ENCODE assay signal across 7 mouse cellular contexts in the genomic region with DNA sequence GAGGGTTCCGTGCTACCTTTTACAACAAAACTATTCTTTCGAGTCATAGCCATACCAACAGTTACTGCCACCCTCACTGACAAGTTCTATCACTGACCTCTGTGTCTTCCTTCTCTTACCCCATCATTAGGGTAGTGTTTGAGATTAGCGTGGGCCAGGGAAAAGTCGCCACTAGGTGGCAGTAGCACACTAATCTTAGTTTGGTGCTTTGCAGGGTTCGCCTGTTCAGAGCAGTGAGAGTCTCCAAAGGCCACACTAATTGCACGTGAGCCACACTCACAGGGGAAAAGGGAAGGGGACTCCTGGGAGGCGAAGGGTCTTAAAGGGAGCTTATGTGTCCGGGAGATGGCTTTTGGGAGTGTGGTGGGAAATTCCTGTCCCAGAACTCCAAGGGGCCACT. TPM values are rescaled to one million over a fixed set of nuclear protein-coding genes. Genes with fewer than 3 reads are reported as not detected.
A peak's percentile ranks its signal among the peaks of the same experiment; 100 is the strongest.
DNase-seq lines count a peak whose midpoint lies in the region; ATAC-seq and TF ChIP-seq lines count a peak whose summit lies in the region.

No protein-coding gene starts in this region.

- no peak for TF ChIP-seq POLR2A in spleen, adult 2 months (IDR thresholded peaks at IDR 0.05; ENCODE audit: low read depth, low read length)

- no peak overlapping the region for H3K4me3 ChIP-seq in intestine, postnatal 0 days (ENCODE audit: low read depth, low read length)
- H3K4me3 ChIP-seq in midbrain, embryonic 15.5 days: no peak overlapping the region
- no peak overlapping the region for H3K4me3 ChIP-seq in spleen, adult 2 months (ENCODE audit: extremely low read depth, insufficient read depth, insufficient read length)

- peak; percentile 51 for DNase-seq in adipocyte (ENCODE audit: low spot score)
- DNase-seq in cerebellum, postnatal 25 days: peak; percentile 89 to 93
- DNase-seq in gastrocnemius, adult 18-20 months (ENCODE audit: low spot score): peak; percentile 52
- peak; percentile 80 to 85 for DNase-seq in left cerebral cortex, postnatal 36 days (ENCODE audit: low spot score in 2 of 2)
- DNase-seq in spleen, adult 2 months (ENCODE audit: low read depth in 1 of 2, low spot score in 2 of 2): peak; percentile 45 to 70

- no peaks in the 10 kb centered on the region for H3K36me3 ChIP-seq in intestine, postnatal 0 days (ENCODE audit: control insufficient read depth, insufficient read depth)
- no peaks in the 10 kb centered on the region for H3K36me3 ChIP-seq in midbrain, embryonic 15.5 days (replicated peaks)
- H3K36me3 ChIP-seq in spleen, adult 2 months (ENCODE audit: control insufficient read depth, insufficient read depth, low read length): no peaks in the 10 kb centered on the region

- peak; percentile 92 for TF ChIP-seq CTCF in intestine, postnatal 0 days (IDR thresholded peaks at IDR 0.05; ENCODE audit: low read depth)
- TF ChIP-seq CTCF in spleen, adult 2 months (IDR thresholded peaks at IDR 0.05; ENCODE audit: extremely low read depth, insufficient read depth, insufficient read length, insufficient replicate concordance): peak; percentile 64; the same call in 1 of the 2 replicates

- H3K4me1 ChIP-seq in intestine, postnatal 0 days (replicated peaks; ENCODE audit: control insufficient read depth, insufficient read depth, low read length): no peaks in the 10 kb centered on the region
- peaks cover 29% of the 10 kb centered on the region for H3K4me1 ChIP-seq in midbrain, embryonic 15.5 days
- no peaks in the 10 kb centered on the region for H3K4me1 ChIP-seq in spleen, adult 2 months (ENCODE audit: control insufficient read depth, insufficient read depth, insufficient read length)

- intact Hi-C loops in left cerebral cortex, postnatal 36 days (cut with DNase I): loop anchor here (1.0 to 5.0 kb wide), 3 partner anchors 102 to 477 kb away; partner anchors contain the start of gene Slain1

- H3K9me3 ChIP-seq in intestine, postnatal 0 days (ENCODE audit: control insufficient read depth): no peaks in the 10 kb centered on the region
- no peaks in the 10 kb centered on the region for H3K9me3 ChIP-seq in midbrain, embryonic 15.5 days

- H3K9ac ChIP-seq in intestine, postnatal 0 days (ENCODE audit: low read depth, low read length): no peak overlapping the region
- H3K9ac ChIP-seq in midbrain, embryonic 15.5 days: no peak overlapping the region

- 17% methylated on average over 8 of the region's 8 CpGs for WGBS in intestine, postnatal 0 days
- WGBS in midbrain, embryonic 15.5 days: 16% methylated on average over 8 of the region's 8 CpGs
- 12% methylated on average over 8 of the region's 8 CpGs for WGBS in spleen, adult 2 months

- H3K27ac ChIP-seq in intestine, postnatal 0 days (ENCODE audit: low read depth, low read length): no peak overlapping the region
- no peak overlapping the region for H3K27ac ChIP-seq in midbrain, embryonic 15.5 days
- no peak overlapping the region for H3K27ac ChIP-seq in spleen, adult 2 months (ENCODE audit: insufficient read depth, low read length)

- no peak overlapping the region for H3K4me2 ChIP-seq in intestine, postnatal 0 days (replicated peaks; ENCODE audit: low read depth)
- H3K4me2 ChIP-seq in midbrain, embryonic 15.5 days: no peak overlapping the region

- no peaks in the 10 kb centered on the region for H3K27me3 ChIP-seq in intestine, postnatal 0 days (replicated peaks; ENCODE audit: control insufficient read depth, insufficient read depth, low read length)
- H3K27me3 ChIP-seq in midbrain, embryonic 15.5 days (replicated peaks): no peaks in the 10 kb centered on the region
- H3K27me3 ChIP-seq in spleen, adult 2 months (ENCODE audit: control insufficient read depth, insufficient read depth, low read length): no peaks in the 10 kb centered on the region

- 0 out of 2 replicates have a peak, but pooled peaks have one; percentile 51 for ATAC-seq in intestine, postnatal 0 days
- peak; percentile 69 for ATAC-seq in midbrain, embryonic 15.5 days (replicated peaks)

RNA-seq across cellular contexts. Expression of gene Scel, which starts 37.3 kb away (rescaled TPM):
- under 1 TPM; 0.18 to 0.38 TPM for total RNA-seq in gastrocnemius, adult 18-20 months (2021)
- polyA plus RNA-seq in intestine, postnatal 0 days (2015; fragmentation: Nextera tagmentation; extraction: Ambion mirVana): 0.48 and 0.59 TPM in 2 replicates
- 1 to 10 TPM; 1.1 to 1.4 TPM for total RNA-seq in left cerebral cortex, postnatal 36 days (2021)
- polyA plus RNA-seq in midbrain, embryonic 15.5 days (2015; fragmentation: Nextera tagmentation; extraction: Ambion mirVana): 0.14 and 0.19 TPM in 2 replicates
- 0.11 and 0.14 TPM in 2 replicates for polyA plus RNA-seq in spleen, adult 2 months (2012; rRNA removed)
